Mouse (Mus musculus) myocyte (in vitro differentiated cells): Measurements from ENCODE around the gene Ppp1cc. TPM values are rescaled to one million over a fixed set of nuclear protein-coding genes. Genes with fewer than 3 reads are reported as not detected.

Source experiments
- H3K27me3 ChIP-seq: one replicate; pipeline ENCODE4 v1.6.1; 2011; ENCODE audit not compliant: control insufficient read depth, insufficient read depth, insufficient read length
- H3K36me3 ChIP-seq: one replicate; pipeline ENCODE4 v1.6.1; 2011; ENCODE audit not compliant: control insufficient read depth, insufficient read depth
- H3K4me2 ChIP-seq: one replicate; pipeline ENCODE4 v1.6.1; 2011; ENCODE audit warnings: low read depth, control low read depth
- H3K4me3 ChIP-seq: one replicate; pipeline ENCODE4 v1.5.1; 2011; ENCODE audit warnings: mild to moderate bottlenecking, control low read depth, moderate library complexity
- H3K79me2 ChIP-seq: one replicate; pipeline ENCODE4 v1.6.1; 2011; ENCODE audit not compliant: control insufficient read depth, insufficient read depth
- H3ac ChIP-seq: one replicate; pipeline ENCODE4 v1.6.1; 2011; ENCODE audit not compliant: control insufficient read depth, insufficient read length
- CEBPB ChIP-seq: IDR thresholded peaks from 2 replicates; pipeline ENCODE4 v1.6.1; 2011; ENCODE audit warnings: mild to moderate bottlenecking, moderate library complexity; ENCODE audit not compliant: poor library complexity, insufficient read depth, severe bottlenecking
- E2F4 ChIP-seq: IDR thresholded peaks from one replicate; pipeline ENCODE4 v1.6.1; 2011; ENCODE audit warnings: mild to moderate bottlenecking, control low read depth, moderate library complexity; ENCODE audit not compliant: insufficient read depth
- MAX ChIP-seq: IDR thresholded peaks from one replicate; pipeline ENCODE4 v1.6.1; 2011; ENCODE audit warnings: low read depth, mild to moderate bottlenecking, control low read depth
- MYOD1 ChIP-seq, 3 experiments: IDR thresholded peaks; one replicate each; pipeline ENCODE4 v1.6.1; 2011; ENCODE audit warnings: control low read depth in 2 of 3, low read depth in 2 of 3, mild to moderate bottlenecking in 2 of 3, moderate library complexity in 1 of 3; ENCODE audit not compliant: insufficient read length in 2 of 3, control insufficient read depth in 1 of 3
- MYOG ChIP-seq, 3 experiments: IDR thresholded peaks; one replicate each; pipeline ENCODE4 v1.6.1; 2011; ENCODE audit warnings: control low read depth in 2 of 3, low read depth in 2 of 3, mild to moderate bottlenecking in 2 of 3; ENCODE audit not compliant: insufficient read length in 2 of 3, control insufficient read depth in 1 of 3, insufficient read depth in 1 of 3
- POLR2A ChIP-seq: IDR thresholded peaks from one replicate; pipeline ENCODE4 v1.6.1; 2011; ENCODE audit warnings: low read depth, mild to moderate bottlenecking, control low read depth, moderate library complexity; ENCODE audit not compliant: insufficient read length
- POLR2AphosphoS2 ChIP-seq: IDR thresholded peaks from one replicate; pipeline ENCODE4 v1.6.1; 2011; ENCODE audit warnings: low read depth, control low read depth; ENCODE audit not compliant: insufficient read length
- REST ChIP-seq: IDR thresholded peaks from one replicate; pipeline ENCODE4 v1.6.1; 2011; ENCODE audit warnings: mild to moderate bottlenecking, control low read depth, moderate library complexity; ENCODE audit not compliant: insufficient read depth, insufficient read length
- SRF ChIP-seq: IDR thresholded peaks from one replicate; pipeline ENCODE4 v1.6.1; 2011; ENCODE audit warnings: low read depth; ENCODE audit not compliant: control insufficient read depth, insufficient read length
- TCF12 ChIP-seq: IDR thresholded peaks from one replicate; pipeline ENCODE4 v1.6.1; 2011; ENCODE audit warnings: mild to moderate bottlenecking, control low read depth; ENCODE audit not compliant: poor library complexity, insufficient read depth, severe bottlenecking
- TCF3 ChIP-seq: IDR thresholded peaks from one replicate; pipeline ENCODE4 v1.6.1; 2011; ENCODE audit warnings: low read depth, control low read depth; ENCODE audit not compliant: insufficient read length
- USF1 ChIP-seq: IDR thresholded peaks from one replicate; pipeline ENCODE4 v1.6.1; 2011; ENCODE audit warnings: low read depth, mild to moderate bottlenecking, control low read depth, moderate library complexity
- polyA plus RNA-seq: library from polyadenylated mRNA; unstranded; fragments of >200 nt; fragmentation: generic; extraction: Trizol; gene quantifications from one replicate; pipeline ENCODE4 v1.2.1, GENCODE M21; 2012; ENCODE audit warnings: missing spikeins

Ppp1cc gene
- polyA plus RNA-seq, 1 experiment = 136 TPM

DNA sequence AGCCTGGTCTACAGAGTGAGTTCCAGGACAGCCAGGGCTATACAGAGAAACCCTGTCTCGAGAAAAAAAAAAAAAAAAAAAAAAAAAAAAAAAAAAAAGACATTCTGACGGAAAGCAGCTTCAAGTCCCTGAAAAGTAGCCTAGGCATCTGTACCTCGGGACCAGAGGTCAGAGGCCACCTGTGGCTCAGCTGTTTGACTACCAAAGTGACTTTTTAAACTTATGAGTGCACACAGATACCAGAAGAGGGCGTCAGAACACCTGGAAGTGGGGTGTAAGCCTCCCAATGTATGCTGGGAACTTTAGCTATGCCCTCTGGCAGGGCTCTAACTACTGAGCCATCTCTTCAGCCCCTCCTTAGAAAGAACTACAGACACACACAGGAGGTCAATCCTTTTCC, 34.3 kb downstream of the Ppp1cc start:
- no peak overlapping the region for H3ac ChIP-seq
- H3K4me2 ChIP-seq = no peak overlapping the region
- no peak overlapping the region for H3K4me3 ChIP-seq
- TF ChIP-seq CEBPB = no peak
- TF ChIP-seq USF1 = no peak
- no peak for TF ChIP-seq E2F4
- no peak for TF ChIP-seq TCF3
- no peaks in the 10 kb centered on the region for H3K36me3 ChIP-seq
- H3K79me2 ChIP-seq = no peaks in the 10 kb centered on the region
- peaks cover 7% of the 10 kb centered on the region for H3K27me3 ChIP-seq

DNA sequence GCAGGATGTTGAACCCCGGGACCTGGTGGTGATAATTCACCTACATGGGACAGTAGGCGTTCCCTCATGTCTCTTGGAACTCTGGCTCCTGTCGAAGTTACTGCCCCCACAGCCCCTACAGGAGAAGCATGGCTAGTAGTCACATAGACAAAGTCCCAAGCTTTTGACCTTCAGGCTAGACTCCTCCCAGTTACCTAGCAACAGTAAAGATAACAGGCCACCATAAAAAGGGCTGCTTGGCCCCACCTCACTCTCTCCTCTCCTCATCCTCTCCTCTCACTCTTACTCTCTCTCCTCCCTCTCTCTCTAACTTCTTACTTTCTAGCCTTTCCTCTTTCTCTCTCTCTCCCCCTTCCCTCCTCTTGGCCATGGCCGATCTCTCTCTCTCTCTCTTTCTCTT, 42.8 kb downstream of the Ppp1cc start:
- Histone ChIP-seq H3K4me3 (no peak overlapping the region), H3K4me2 (no peak overlapping the region), H3K79me2 (no peaks in the 10 kb centered on the region), H3K36me3 (no peaks in the 10 kb centered on the region), H3K27me3 (peaks cover 22% of the 10 kb centered on the region), H3ac (no peak overlapping the region)
- TF ChIP-seq USF1 (no peak), E2F4 (no peak), POLR2A (no peak), REST (no peak), MAX (no peak), POLR2AphosphoS2 (no peak), TCF12 (no peak), MYOD1 (IDR thresholded peaks at IDR 0.05; ENCODE audit: control insufficient read depth in 1 of 3, insufficient read length in 2 of 3, low read depth in 2 of 3) (no peak), CEBPB (no peak), MYOG (IDR thresholded peaks at IDR 0.05; ENCODE audit: control insufficient read depth in 1 of 3, insufficient read depth in 1 of 3, insufficient read length in 2 of 3, low read depth in 2 of 3) (no peak), SRF (no peak), TCF3 (no peak)

DNA sequence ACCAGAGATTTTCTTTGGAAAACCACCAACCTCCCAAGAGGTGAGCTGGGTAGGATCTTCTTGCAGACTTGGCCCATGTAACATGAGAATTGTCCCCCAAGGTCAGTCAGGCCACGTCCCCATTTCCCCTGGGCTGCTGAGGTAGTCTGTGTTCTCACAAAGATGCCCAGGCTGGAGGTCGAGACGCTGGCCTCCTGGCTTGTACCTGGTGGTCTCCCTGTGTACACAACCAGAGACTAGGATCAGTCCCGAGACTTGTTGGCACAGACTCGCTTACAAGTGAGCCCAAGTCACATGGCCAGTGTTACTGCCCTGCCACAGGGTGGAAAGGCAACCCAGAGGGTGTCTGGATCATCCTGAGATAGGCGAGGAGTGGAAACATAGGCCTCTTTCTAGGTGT, 43.8 kb downstream of the Ppp1cc start:
- Histone ChIP-seq H3K4me3 (no peak overlapping the region), H3K36me3 (no peaks in the 10 kb centered on the region), H3ac (no peak overlapping the region), H3K79me2 (no peaks in the 10 kb centered on the region), H3K27me3 (peaks cover 28% of the 10 kb centered on the region), H3K4me2 (no peak overlapping the region)
- no peak for TF ChIP-seq POLR2A
- no peak for TF ChIP-seq TCF3
- no peak for TF ChIP-seq MAX
- TF ChIP-seq POLR2AphosphoS2 = no peak
- no peak for TF ChIP-seq USF1
- TF ChIP-seq E2F4 = no peak
- TF ChIP-seq MYOG (IDR thresholded peaks at IDR 0.05; ENCODE audit: control insufficient read depth in 1 of 3, insufficient read depth in 1 of 3, insufficient read length in 2 of 3, low read depth in 2 of 3) = no peak
- TF ChIP-seq SRF = no peak
- TF ChIP-seq REST = no peak
- TF ChIP-seq MYOD1 (IDR thresholded peaks at IDR 0.05; ENCODE audit: control insufficient read depth in 1 of 3, insufficient read length in 2 of 3, low read depth in 2 of 3) = no peak
- TF ChIP-seq CEBPB = no peak
- no peak for TF ChIP-seq TCF12

DNA sequence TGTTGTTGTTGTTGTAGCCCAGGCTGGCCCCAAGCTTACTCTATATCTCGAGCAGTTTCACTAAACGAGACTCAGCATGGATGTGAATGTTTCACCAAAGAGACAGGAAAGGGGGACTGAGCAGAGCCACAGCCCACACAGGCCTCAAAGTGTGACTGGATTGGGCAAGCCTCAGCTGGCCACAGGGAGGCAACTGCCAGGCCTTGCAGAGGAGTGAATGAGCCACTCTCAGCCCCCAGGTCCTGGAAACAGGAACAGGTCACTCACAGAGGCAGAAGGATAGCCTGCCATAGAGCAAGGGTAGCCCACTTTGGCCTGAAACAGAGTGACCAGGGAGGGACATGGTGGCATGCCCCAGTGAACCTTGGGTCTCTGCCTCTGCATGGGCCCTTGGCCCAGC, 46.1 kb downstream of the Ppp1cc start:
- H3K4me3 ChIP-seq = no peak overlapping the region
- H3K27me3 ChIP-seq = peaks cover 48% of the 10 kb centered on the region
- TF ChIP-seq MYOG (IDR thresholded peaks at IDR 0.05; ENCODE audit: control insufficient read depth in 1 of 3, insufficient read depth in 1 of 3, insufficient read length in 2 of 3, low read depth in 2 of 3) = no peak
- TF ChIP-seq MYOD1 (IDR thresholded peaks at IDR 0.05; ENCODE audit: control insufficient read depth in 1 of 3, insufficient read length in 2 of 3, low read depth in 2 of 3) = no peak
- no peak for TF ChIP-seq POLR2A
- no peak for TF ChIP-seq E2F4
- no peak for TF ChIP-seq TCF12
- no peak for TF ChIP-seq POLR2AphosphoS2
- no peak for TF ChIP-seq USF1
- TF ChIP-seq CEBPB = no peak
- no peak for TF ChIP-seq MAX
- no peak for TF ChIP-seq REST
- no peak for TF ChIP-seq TCF3
- TF ChIP-seq SRF = no peak
- no peaks in the 10 kb centered on the region for H3K79me2 ChIP-seq
- no peak overlapping the region for H3K4me2 ChIP-seq
- no peak overlapping the region for H3ac ChIP-seq
- no peaks in the 10 kb centered on the region for H3K36me3 ChIP-seq

DNA sequence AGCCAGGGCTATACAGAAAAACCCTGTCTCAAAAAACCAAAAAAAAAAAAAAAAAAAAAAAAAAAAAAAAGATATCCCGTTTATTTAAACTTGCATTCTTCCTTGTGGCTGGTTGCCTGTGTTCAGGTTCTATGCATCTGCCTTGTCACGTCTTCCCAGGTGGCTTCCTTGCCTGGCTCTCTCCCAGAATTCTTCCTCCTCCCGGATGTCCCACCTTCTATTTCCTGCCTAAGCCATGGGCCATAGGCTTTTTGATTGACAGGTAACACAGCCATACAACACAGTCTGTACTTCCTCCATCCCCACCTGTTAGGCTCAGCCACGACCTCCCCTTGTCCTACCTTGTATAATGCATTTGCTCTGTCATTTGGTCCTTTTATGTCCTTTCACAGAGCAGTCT, 48.4 kb downstream of the Ppp1cc start, which contains the start of gene Hvcn1:
Gene Hvcn1 (plus strand): TSS at position 330 of the 400 bp plus-strand sequence.
- Histone ChIP-seq H3ac (no peak within 1 kb of the TSS), H3K27me3 (peaks cover 65% of the 10 kb centered on the region), H3K36me3 (no peaks in the 10 kb centered on the region), H3K79me2 (no peaks in the 10 kb centered on the region), H3K4me3 (no peak within 1 kb of the TSS), H3K4me2 (no peak within 1 kb of the TSS)
- TF ChIP-seq TCF3 (no peak), MYOG (IDR thresholded peaks at IDR 0.05; ENCODE audit: control insufficient read depth in 1 of 3, insufficient read depth in 1 of 3, insufficient read length in 2 of 3, low read depth in 2 of 3) (no peak), CEBPB (no peak), SRF (no peak), REST (no peak), TCF12 (no peak), E2F4 (no peak), POLR2AphosphoS2 (no peak)
